Mouse (Mus musculus) CH12.LX (cell line): ENCODE results near the gene Rbms1. TPM values are rescaled to one million over a fixed set of nuclear protein-coding genes. Genes with fewer than 3 reads are reported as not detected.

Source experiments
- DNase-seq: peaks from one replicate; pipeline ENCODE4 v3.0.0-alpha.2; 2013; ENCODE audit errors: extremely low read depth
- H3K27ac ChIP-seq: 2 replicates; pipeline ENCODE4 v1.5.1; 2012; ENCODE audit warnings: low read depth, mild to moderate bottlenecking, control low read depth, moderate library complexity; ENCODE audit not compliant: insufficient read depth
- H3K27me3 ChIP-seq: replicated peaks from 2 replicates; pipeline ENCODE3; 2012; ENCODE audit warnings: inconsistent platforms
- H3K36me3 ChIP-seq, 2 experiments: replicated peaks in 1 of 2; 2 replicates each; pipeline versions ENCODE3 to v1.6.1; 2012; ENCODE audit warnings: inconsistent platforms in 1 of 2, low read length in 1 of 2, mild to moderate bottlenecking in 1 of 2, mixed read lengths in 1 of 2, moderate library complexity in 1 of 2; ENCODE audit not compliant: control insufficient read depth in 1 of 2, insufficient read depth in 1 of 2
- H3K4me1 ChIP-seq, 2 experiments: 2 replicates each; pipeline ENCODE4 v1.6.1; 2012; ENCODE audit warnings: inconsistent platforms in 1 of 2, moderate library complexity in 1 of 2; ENCODE audit not compliant: insufficient read depth in 2 of 2, control insufficient read depth in 1 of 2
- H3K4me2 ChIP-seq: 2 replicates; pipeline ENCODE4 v1.6.1; 2012; ENCODE audit warnings: low read depth, mild to moderate bottlenecking, control low read depth; ENCODE audit not compliant: poor library complexity, insufficient read depth, severe bottlenecking
- H3K4me3 ChIP-seq, 3 experiments: fragments of 150-350 bp in 1 of 3; sonication (generic) in 1 of 3; replicated peaks in 1 of 3; 2 replicates each; pipeline versions ENCODE3 to v1.5.1; 2011 to 2012; ENCODE audit warnings: low read depth in 2 of 3, low read length in 2 of 3, mild to moderate bottlenecking in 2 of 3, moderate library complexity in 2 of 3, control low read depth in 1 of 3, improper control_type of control experiment in 1 of 3, inconsistent platforms in 1 of 3, mixed read lengths in 1 of 3; ENCODE audit not compliant: poor library complexity in 1 of 3
- H3K79me2 ChIP-seq: replicated peaks from 2 replicates; pipeline ENCODE4 v1.6.1; 2012; ENCODE audit warnings: mild to moderate bottlenecking, moderate library complexity; ENCODE audit not compliant: control insufficient read depth, poor library complexity, insufficient read depth, severe bottlenecking; ENCODE audit errors: extremely low read depth
- H3K9ac ChIP-seq: 2 replicates; pipeline ENCODE4 v1.6.1; 2012; ENCODE audit warnings: low read depth, mild to moderate bottlenecking, control low read depth, moderate library complexity; ENCODE audit not compliant: insufficient read depth
- H3K9me3 ChIP-seq: replicated peaks from 2 replicates; pipeline ENCODE3; 2012; ENCODE audit warnings: low read length, inconsistent platforms, mixed read lengths
- BHLHE40 ChIP-seq: IDR thresholded peaks from 2 replicates; pipeline ENCODE4 v1.6.1; 2011; ENCODE audit warnings: mild to moderate bottlenecking, low read depth, low read length, improper control_type of control experiment
- CHD2 ChIP-seq: IDR thresholded peaks from 2 replicates; pipeline ENCODE4 v1.6.1; 2011; ENCODE audit warnings: low read length, improper control_type of control experiment
- E2F4 ChIP-seq: IDR thresholded peaks from 2 replicates; pipeline ENCODE4 v1.6.1; 2011; ENCODE audit warnings: low read depth, low read length, improper control_type of control experiment; ENCODE audit not compliant: insufficient replicate concordance
- EP300 ChIP-seq: IDR thresholded peaks from 2 replicates; pipeline ENCODE4 v1.6.1; 2011; ENCODE audit warnings: low read length, improper control_type of control experiment
- GABPA ChIP-seq: IDR thresholded peaks from 2 replicates; pipeline ENCODE4 v1.6.1; 2012; ENCODE audit warnings: low read depth, low read length, improper control_type of control experiment, inconsistent platforms; ENCODE audit not compliant: insufficient replicate concordance
- JUN ChIP-seq: IDR thresholded peaks from 2 replicates; pipeline ENCODE4 v1.6.1; 2011; ENCODE audit warnings: low read depth, mild to moderate bottlenecking, low read length, improper control_type of control experiment, moderate library complexity; ENCODE audit not compliant: insufficient read depth
- JUND ChIP-seq: conservative IDR thresholded peaks from 2 replicates; pipeline ENCODE4 v1.6.1; 2011; ENCODE audit warnings: low read depth, low read length, improper control_type of control experiment
- KAT2A ChIP-seq: IDR thresholded peaks from 2 replicates; pipeline ENCODE4 v1.6.1; 2012; ENCODE audit warnings: low read length, improper control_type of control experiment, inconsistent platforms; ENCODE audit not compliant: insufficient replicate concordance
- MAFK ChIP-seq: IDR thresholded peaks from 2 replicates; pipeline ENCODE4 v1.6.1; 2011; ENCODE audit warnings: low read length, improper control_type of control experiment; ENCODE audit not compliant: insufficient replicate concordance
- MAX ChIP-seq: IDR thresholded peaks from 2 replicates; pipeline ENCODE4 v1.6.1; 2011; ENCODE audit warnings: low read length, improper control_type of control experiment
- MEF2A ChIP-seq: IDR thresholded peaks from 2 replicates; pipeline ENCODE4 v1.6.1; 2014; ENCODE audit warnings: low read depth, mild to moderate bottlenecking, inconsistent platforms, low read length, improper control_type of control experiment, borderline replicate concordance
- MXI1 ChIP-seq: IDR thresholded peaks from 2 replicates; pipeline ENCODE4 v1.6.1; 2011; ENCODE audit warnings: mild to moderate bottlenecking, low read depth, low read length, improper control_type of control experiment
- MYC ChIP-seq: IDR thresholded peaks from 2 replicates; pipeline ENCODE4 v1.6.1; 2011; ENCODE audit warnings: low read depth, mild to moderate bottlenecking, improper control_type of control experiment, low read length
- NELFE ChIP-seq: IDR thresholded peaks from 2 replicates; pipeline ENCODE4 v1.6.1; 2011; ENCODE audit warnings: low read depth, low read length, improper control_type of control experiment
- NRF1 ChIP-seq: IDR thresholded peaks from 2 replicates; pipeline ENCODE4 v1.6.1; 2014; ENCODE audit warnings: low read depth, mild to moderate bottlenecking, inconsistent platforms, low read length, improper control_type of control experiment, moderate library complexity
- POLR2A ChIP-seq: IDR thresholded peaks from 2 replicates; pipeline ENCODE4 v1.6.1; 2011; ENCODE audit warnings: low read depth, mild to moderate bottlenecking, improper control_type of control experiment, low read length
- POLR2AphosphoS2 ChIP-seq: IDR thresholded peaks from 2 replicates; pipeline ENCODE4 v1.6.1; 2011; ENCODE audit warnings: low read depth, low read length, improper control_type of control experiment
- RAD21 ChIP-seq: IDR thresholded peaks from 2 replicates; pipeline ENCODE4 v1.6.1; 2011; ENCODE audit warnings: low read depth, mild to moderate bottlenecking, low read length, improper control_type of control experiment, moderate library complexity
- SIN3A ChIP-seq: IDR thresholded peaks from 2 replicates; pipeline ENCODE4 v1.6.1; 2012; ENCODE audit warnings: low read length, improper control_type of control experiment, inconsistent platforms
- TBP ChIP-seq: conservative IDR thresholded peaks from 2 replicates; pipeline ENCODE4 v1.6.1; 2011; ENCODE audit warnings: low read depth, low read length, improper control_type of control experiment
- TCF12 ChIP-seq: IDR thresholded peaks from 2 replicates; pipeline ENCODE4 v1.6.1; 2014; ENCODE audit warnings: low read depth, mild to moderate bottlenecking, inconsistent platforms, low read length, improper control_type of control experiment
- UBTF ChIP-seq: IDR thresholded peaks from 2 replicates; pipeline ENCODE4 v1.6.1; 2012; ENCODE audit warnings: low read depth, mild to moderate bottlenecking, inconsistent platforms, low read length, improper control_type of control experiment, moderate library complexity
- USF1 ChIP-seq: IDR thresholded peaks from 2 replicates; pipeline ENCODE4 v1.6.1; 2014; ENCODE audit warnings: low read depth, mild to moderate bottlenecking, inconsistent platforms, low read length, improper control_type of control experiment
- USF2 ChIP-seq: conservative IDR thresholded peaks from 2 replicates; pipeline ENCODE4 v1.6.1; 2011; ENCODE audit warnings: low read depth, low read length, improper control_type of control experiment
- ZMIZ1 ChIP-seq: IDR thresholded peaks from 2 replicates; pipeline ENCODE4 v1.6.1; 2012; ENCODE audit warnings: low read depth, mild to moderate bottlenecking, inconsistent platforms, low read length, improper control_type of control experiment
- ZNF384 ChIP-seq: IDR thresholded peaks from 2 replicates; pipeline ENCODE4 v1.6.1; 2012; ENCODE audit warnings: low read depth, low read length, improper control_type of control experiment, inconsistent platforms
- dilution Hi-C: fragments of 300-500 bp; cut with MboI; formaldehyde crosslinking; loops from 2 replicates; pipeline ENCODE4 v1.14.3; 2020; ENCODE audit warnings: low sequenced_read_pairs; ENCODE audit not compliant: extremely low pct_unique_long_range_greater_than_20kb, extremely low pct_ligation_motif_present
- in situ Hi-C: fragments of 300-500 bp; cut with MboI; formaldehyde crosslinking; loops from 3 replicates; pipeline ENCODE4 v1.14.3; 2019; ENCODE audit warnings: low sequenced_read_pairs, low pct_ligation_motif_present, low pct_unique_long_range_greater_than_20kb, mixed read lengths
- polyA plus RNA-seq: library from polyadenylated mRNA; unstranded; fragments of >175 nt; gene quantifications from 2 replicates; pipeline ENCODE4 v1.2.1, GENCODE M21; 2012; ENCODE audit warnings: low read depth; ENCODE audit not compliant: insufficient read length
- total RNA-seq, 2 experiments: library from RNA; depleted of rRNA; stranded (reverse); fragments of 300-350 nt in 1 of 2; fragments of >200 nt in 1 of 2; gene quantifications; 2 replicates each; pipeline ENCODE4 v1.2.3; 2012 to 2014

Rbms1 gene
- total and polyA plus RNA-seq, 3 experiments = 10.6 to 33.9 (median 12.6) TPM

DNA sequence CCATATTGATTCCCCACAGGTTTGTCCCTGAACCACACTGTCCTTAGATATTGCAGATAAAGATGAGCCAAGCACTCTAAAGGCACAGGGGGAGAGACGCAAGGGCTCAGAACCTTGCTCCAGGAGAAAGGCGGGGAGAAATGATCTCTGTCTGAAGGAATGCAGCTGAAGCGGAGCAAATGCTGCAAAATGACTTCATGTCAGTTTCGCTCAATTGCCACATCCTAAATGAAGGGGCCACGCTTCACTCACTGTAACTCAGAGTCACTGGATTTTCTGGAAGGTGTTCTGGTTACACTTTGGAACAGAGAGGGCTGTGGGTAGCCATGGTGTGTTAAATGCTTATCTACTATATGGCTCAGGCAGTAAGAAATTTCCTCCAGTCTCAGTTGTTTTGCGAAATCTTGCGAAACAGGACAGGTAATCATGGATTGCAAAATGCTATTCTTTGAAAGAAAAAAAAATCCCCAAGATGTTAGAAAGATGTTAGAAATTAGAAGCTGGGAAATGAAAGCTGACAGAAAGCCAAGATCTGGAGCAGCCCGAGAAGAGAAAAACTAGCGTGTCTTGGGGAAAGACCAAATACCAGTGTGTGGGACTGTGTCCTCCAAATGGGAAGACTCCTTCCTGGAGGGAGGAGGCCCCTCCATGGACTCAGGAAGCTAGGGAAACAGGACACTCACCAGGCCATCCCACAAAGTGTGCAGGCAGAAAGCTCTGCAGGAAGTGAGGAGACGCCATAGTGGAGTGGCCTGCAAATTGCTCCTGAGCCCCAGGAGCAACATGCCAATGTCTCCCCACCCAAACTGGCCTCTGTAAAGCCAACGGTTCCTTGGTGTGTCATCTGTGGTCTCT is 155.4 kb downstream of the Rbms1 start:
- Histone ChIP-seq H3K4me2 (no peak overlapping the region), H3K27ac (no peak overlapping the region), H3K4me3 (no peak overlapping the region), H3K4me1 (peaks cover 6 to 16% of the 10 kb centered on the region in 2 experiments), H3K79me2 (no peaks in the 10 kb centered on the region), H3K9ac (no peak overlapping the region), H3K9me3 (no peaks in the 10 kb centered on the region), H3K27me3 (no peaks in the 10 kb centered on the region), H3K36me3 (peaks cover 0 to 17% of the 10 kb centered on the region in 2 experiments)
- no peak for DNase-seq
- TF ChIP-seq EP300 (no peak), RAD21 (no peak), MYC (no peak), USF2 (no peak), SIN3A (no peak), CHD2 (no peak), JUND (no peak), GABPA (no peak), POLR2AphosphoS2 (no peak), NRF1 (no peak), BHLHE40 (no peak), TCF12 (no peak), KAT2A (no peak), USF1 (no peak), UBTF (no peak), TBP (no peak), MAFK (no peak)
- dilution Hi-C loops (no loop called here), in situ Hi-C loops (no loop called here)

DNA sequence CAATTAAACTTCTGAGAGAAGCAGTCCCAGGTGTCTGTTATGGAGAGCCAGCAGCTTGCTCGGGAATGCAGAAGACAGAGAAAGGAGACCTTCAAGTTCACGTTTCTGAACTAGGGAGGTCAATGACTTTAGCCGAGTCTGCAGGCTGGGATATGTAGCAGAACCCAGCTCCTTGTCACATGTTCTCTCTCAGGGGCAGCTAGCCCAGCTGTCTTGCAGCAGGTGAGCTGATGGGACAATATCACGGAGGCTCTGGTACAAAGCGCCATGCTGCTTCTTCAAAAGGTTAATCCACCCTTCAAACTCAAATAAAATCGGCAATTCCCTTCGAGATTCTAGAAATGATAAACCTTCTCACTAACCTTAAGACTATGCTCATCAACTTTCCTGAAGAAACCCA is 158.2 kb downstream of the Rbms1 start:
- dilution Hi-C loops = no loop called here
- Histone ChIP-seq H3K9ac (no peak overlapping the region), H3K36me3 (peaks cover 0 to 17% of the 10 kb centered on the region in 2 experiments), H3K4me1 (peaks cover 5 to 24% of the 10 kb centered on the region in 2 experiments; a peak in 3 of 4 replicates), H3K27ac (no peak overlapping the region), H3K4me2 (no peak overlapping the region), H3K79me2 (no peaks in the 10 kb centered on the region), H3K4me3 (no peak overlapping the region), H3K27me3 (no peaks in the 10 kb centered on the region), H3K9me3 (no peaks in the 10 kb centered on the region)
- no peak for TF ChIP-seq E2F4
- TF ChIP-seq CHD2 = no peak
- TF ChIP-seq KAT2A = no peak
- TF ChIP-seq TCF12 = no peak
- TF ChIP-seq JUN = no peak
- no peak for TF ChIP-seq ZMIZ1
- TF ChIP-seq NELFE = no peak
- no peak for TF ChIP-seq MEF2A
- TF ChIP-seq MXI1 = no peak
- no peak for TF ChIP-seq MAX
- no peak for TF ChIP-seq SIN3A
- no peak for TF ChIP-seq ZNF384
- TF ChIP-seq MAFK = no peak
- TF ChIP-seq POLR2A = no peak
- in situ Hi-C loops = no loop called here
- no peak for DNase-seq
